Mouse (Mus musculus) midbrain, embryonic 14.5 days (tissue): ENCODE measurements around the gene Isoc2b. TPM values are rescaled to one million over a fixed set of nuclear protein-coding genes. Genes with fewer than 3 reads are reported as not detected.
"Not testable (repeated sequence)": the region's sequence is repeated elsewhere in the genome, so short reads cannot be mapped to it uniquely, and the experiment has no call there.

Experiments used
- ATAC-seq: fragments of 200-750 bp; cut with Nextera tagmentation; 2 replicates; pipeline ENCODE4 v1.8.0; 2017; ENCODE audit warnings: moderate number of reproducible peaks, moderate library complexity; ENCODE audit not compliant: low FRiP score, low TSS enrichment
- DNase-seq: peaks from one replicate; pipeline ENCODE4 v3.0.0-alpha.2; 2015
- H3K27ac ChIP-seq: fragments of 300-500 bp; sonication (generic); replicated peaks from 2 replicates; pipeline ENCODE4 v1.5.1; 2014; ENCODE audit warnings: mild to moderate bottlenecking, low read depth, low read length, moderate library complexity
- H3K27me3 ChIP-seq: fragments of 300-500 bp; sonication (generic); 2 replicates; pipeline ENCODE4 v1.6.1; 2014; ENCODE audit warnings: low read length, control low read depth, mixed read lengths; ENCODE audit not compliant: control insufficient read depth, insufficient read depth
- H3K36me3 ChIP-seq: fragments of 300-500 bp; sonication (generic); 2 replicates; pipeline ENCODE4 v1.6.1; 2014; ENCODE audit warnings: low read length, control low read depth; ENCODE audit not compliant: control insufficient read depth, insufficient read depth
- H3K4me1 ChIP-seq: fragments of 300-500 bp; sonication (generic); 2 replicates; pipeline ENCODE4 v1.6.1; 2014; ENCODE audit warnings: mild to moderate bottlenecking, antibody characterized with exemption, low read length, control low read depth; ENCODE audit not compliant: control insufficient read depth, insufficient read depth
- H3K4me2 ChIP-seq: fragments of 300-500 bp; sonication (generic); 2 replicates; pipeline ENCODE4 v1.6.1; 2014; ENCODE audit warnings: mild to moderate bottlenecking, low read length, moderate library complexity
- H3K4me3 ChIP-seq: fragments of 300-500 bp; sonication (generic); replicated peaks from 2 replicates; pipeline ENCODE4 v1.5.1; 2014; ENCODE audit warnings: low read depth, low read length
- H3K9ac ChIP-seq: fragments of 300-500 bp; sonication (generic); replicated peaks from 2 replicates; pipeline ENCODE4 v1.6.1; 2014; ENCODE audit warnings: mild to moderate bottlenecking, low read length, moderate library complexity
- H3K9me3 ChIP-seq: fragments of 300-500 bp; sonication (generic); 2 replicates; pipeline ENCODE4 v1.6.1; 2016; ENCODE audit warnings: low read length, control low read depth, mixed read lengths; ENCODE audit not compliant: control insufficient read depth
- WGBS: fragments of 180-500 bp; shearing (Covaris S2); extraction: QIAGEN DNeasy Blood & Tissue Kit; methylation state at CpG from one replicate; pipeline ENCODE4 v1.1.7; 2014; 5-methylcytosine and 5-hydroxymethylcytosine counted together
- polyA plus RNA-seq: library from polyadenylated mRNA; unstranded; fragments of >200 nt; fragmentation: Nextera tagmentation; extraction: Ambion mirVana; gene quantifications from 2 replicates; pipeline ENCODE4 v1.2.1, GENCODE M21; 2014

The Isoc2b gene
- polyA plus RNA-seq, 1 experiment from 2014 or later = 6.6 TPM

- H3K9me3 ChIP-seq = no peaks in the 10 kb centered on the region
- DNase-seq (no peak), ATAC-seq (no peak)
- no peak overlapping the region for H3K9ac ChIP-seq
- no peaks in the 10 kb centered on the region for H3K36me3 ChIP-seq
- H3K4me1 ChIP-seq = no peaks in the 10 kb centered on the region; the same call in 1 of the 2 replicates
- H3K27ac ChIP-seq = no peak overlapping the region
- H3K27me3 ChIP-seq = no peaks in the 10 kb centered on the region
- 79% methylated on average over 7 of the region's 7 CpGs for WGBS
- no peak overlapping the region for H3K4me3 ChIP-seq
- no peak overlapping the region for H3K4me2 ChIP-seq
Measured at GRCm38 (mm10) chr7:4863541-4864080, 6.4 kb downstream of the Isoc2b start.

DNA sequence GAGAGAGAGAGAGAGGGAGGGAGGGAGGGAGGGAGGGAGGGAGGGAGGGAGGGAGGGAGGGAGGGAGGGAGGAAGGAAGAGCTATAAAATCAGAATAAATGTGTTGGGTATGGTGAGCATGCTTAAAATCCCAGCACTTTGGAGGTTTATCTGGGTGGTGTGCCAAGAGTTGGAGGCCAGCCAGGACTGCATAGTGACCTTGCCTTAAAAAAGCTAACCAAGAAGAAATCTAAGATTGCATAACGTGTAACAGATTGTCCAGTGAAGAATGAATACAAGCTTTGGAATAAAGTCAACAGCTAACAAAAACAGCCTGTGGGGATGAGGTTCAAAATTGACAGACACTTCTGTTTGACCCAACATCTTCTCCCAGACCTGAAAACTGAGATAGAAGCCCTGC is 7.0 kb downstream of the Isoc2b start:
- H3K36me3 ChIP-seq = no peaks in the 10 kb centered on the region
- ATAC-seq (no peak), DNase-seq (no peak)
- WGBS = 68% methylated on average over 1 of the region's 1 CpGs
- H3K27ac ChIP-seq = no peak overlapping the region
- H3K27me3 ChIP-seq = no peaks in the 10 kb centered on the region
- no peak overlapping the region for H3K9ac ChIP-seq
- no peaks in the 10 kb centered on the region; the same call in 1 of the 2 replicates for H3K4me1 ChIP-seq
- H3K9me3 ChIP-seq = no peaks in the 10 kb centered on the region
- H3K4me2 ChIP-seq = no peak overlapping the region
- H3K4me3 ChIP-seq = no peak overlapping the region

- H3K27ac ChIP-seq, H3K4me3 ChIP-seq, H3K27me3 ChIP-seq, H3K9me3 ChIP-seq, H3K4me2 ChIP-seq, ATAC-seq, H3K4me1 ChIP-seq, H3K9ac ChIP-seq, H3K36me3 ChIP-seq, DNase-seq: not testable (repeated sequence)
- WGBS = 76% methylated on average over 3 of the region's 3 CpGs
Measured at GRCm38 (mm10) chr7:4860926-4861325, 9.1 kb downstream of the Isoc2b start.

DNA sequence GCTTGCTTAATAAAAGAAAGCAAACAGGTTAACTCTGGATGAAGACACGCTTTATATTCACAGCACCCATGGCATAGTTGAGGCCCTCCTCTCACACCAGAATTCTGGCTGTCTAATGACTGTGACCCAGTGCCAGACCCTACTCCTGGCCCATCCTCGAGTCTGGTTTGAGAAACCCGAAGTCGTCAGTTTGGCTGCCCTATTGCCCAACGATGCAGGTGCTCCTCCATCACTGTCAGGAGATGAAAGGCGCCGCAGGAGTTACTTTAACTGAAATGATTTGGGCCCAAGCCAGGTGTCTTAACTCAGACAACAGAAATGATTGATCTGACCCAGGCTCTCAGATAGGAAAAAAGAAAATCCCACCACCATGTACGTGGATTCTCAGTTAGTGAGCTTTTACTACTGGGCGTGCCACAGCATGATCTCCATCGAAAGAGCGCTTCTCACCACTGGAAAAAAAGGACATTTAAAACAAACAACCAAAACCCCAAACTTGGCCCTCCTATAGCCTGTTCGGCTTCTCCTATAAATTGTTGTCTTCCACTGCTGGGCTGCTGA is 10.6 kb downstream of the Isoc2b start:
- Histone ChIP-seq H3K4me3 (no peak overlapping the region), H3K36me3 (no peaks in the 10 kb centered on the region), H3K9ac (no peak overlapping the region), H3K4me1 (no peaks in the 10 kb centered on the region), H3K4me2 (no peak overlapping the region), H3K27ac (no peak overlapping the region), H3K27me3 (no peaks in the 10 kb centered on the region), H3K9me3 (no peaks in the 10 kb centered on the region)
- ATAC-seq (no peak), DNase-seq (no peak)
- 88% methylated on average over 12 of the region's 12 CpGs for WGBS

DNA sequence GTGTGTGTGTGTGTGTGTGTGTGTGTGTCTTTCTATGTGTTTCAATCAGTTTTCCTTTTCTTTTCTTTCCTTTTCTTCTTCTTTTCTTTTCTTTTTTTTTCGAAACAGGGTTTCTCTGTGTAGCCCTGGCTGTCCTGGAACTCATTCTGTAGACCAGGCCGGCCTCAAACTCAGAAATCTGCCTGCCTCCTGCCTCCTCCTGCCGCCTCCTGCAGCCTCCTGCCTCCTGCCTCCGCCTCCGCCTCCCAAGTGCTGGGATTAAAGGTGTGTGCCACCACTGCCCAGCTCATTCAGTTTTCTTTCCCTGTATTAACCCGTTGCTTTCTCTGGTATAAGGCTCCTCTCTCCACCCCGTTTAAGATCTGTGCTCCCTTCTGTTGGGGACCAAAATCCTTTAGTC is 12.7 kb downstream of the Isoc2b start:
- WGBS = 62% methylated on average over 7 of the region's 7 CpGs
- no peak overlapping the region for H3K27ac ChIP-seq
- no peak overlapping the region for H3K4me2 ChIP-seq
- no peak for ATAC-seq
- H3K9me3 ChIP-seq = no peaks in the 10 kb centered on the region
- H3K27me3 ChIP-seq = no peaks in the 10 kb centered on the region
- H3K36me3 ChIP-seq = no peaks in the 10 kb centered on the region
- no peaks in the 10 kb centered on the region for H3K4me1 ChIP-seq
- no peak overlapping the region for H3K4me3 ChIP-seq
- DNase-seq = no peak
- H3K9ac ChIP-seq = no peak overlapping the region

DNA sequence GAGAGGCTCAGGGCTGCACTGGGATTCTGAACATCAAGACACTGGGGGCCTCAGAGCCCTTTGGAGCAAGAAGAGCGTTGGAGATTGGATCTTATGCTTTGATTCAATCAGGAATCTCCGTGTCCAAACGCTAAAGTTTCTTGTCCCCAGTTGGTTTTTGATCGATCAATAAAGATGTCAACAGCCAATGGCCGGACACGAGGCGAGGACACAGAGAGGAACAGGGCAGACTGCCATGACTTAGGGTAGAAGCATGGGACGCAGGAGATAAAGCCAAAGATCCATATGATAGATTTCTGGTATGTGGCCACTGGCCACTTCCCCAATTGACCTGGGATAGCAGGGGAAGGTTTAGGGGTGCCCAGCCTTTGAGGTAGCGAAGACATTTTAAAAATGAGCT is 13.6 kb downstream of the Isoc2b start:
- Histone ChIP-seq H3K4me1 (no peaks in the 10 kb centered on the region), H3K36me3 (no peaks in the 10 kb centered on the region)

DNA sequence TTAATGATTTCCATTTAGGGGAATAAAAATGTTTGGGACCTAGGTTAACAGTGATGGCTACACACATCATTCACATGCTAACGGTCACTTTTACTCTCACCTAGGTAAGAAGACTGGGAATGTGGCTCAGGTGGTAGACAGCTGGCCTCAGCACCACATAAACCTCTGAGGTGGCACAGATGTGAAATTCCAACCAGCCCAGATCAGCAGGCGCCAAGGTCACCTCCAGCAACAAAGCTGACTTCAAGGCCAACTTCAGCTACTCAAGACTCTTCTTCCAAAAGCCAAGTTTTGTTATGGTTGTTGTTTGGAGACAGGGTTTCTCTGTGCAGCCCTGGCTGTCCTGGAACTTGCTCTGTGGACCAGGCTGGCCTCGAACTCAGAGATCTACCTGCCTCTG is 16.4 kb downstream of the Isoc2b start:
- Histone ChIP-seq H3K9me3 (no peaks in the 10 kb centered on the region), H3K4me2 (no peak overlapping the region), H3K4me3 (no peak overlapping the region), H3K9ac (no peak overlapping the region), H3K36me3 (no peaks in the 10 kb centered on the region), H3K27ac (no peak overlapping the region), H3K27me3 (no peaks in the 10 kb centered on the region), H3K4me1 (no peaks in the 10 kb centered on the region)
- ATAC-seq = no peak
- 88% methylated on average over 3 of the region's 3 CpGs for WGBS
- DNase-seq = no peak

More for the DNA sequence above, 13.6 kb downstream of the Isoc2b start:
- Histone ChIP-seq H3K4me3 (no peak overlapping the region), H3K27ac (no peak overlapping the region), H3K4me2 (no peak overlapping the region), H3K9me3 (no peaks in the 10 kb centered on the region), H3K9ac (no peak overlapping the region), H3K27me3 (no peaks in the 10 kb centered on the region)
- WGBS = 84% methylated on average over 9 of the region's 9 CpGs
- ATAC-seq (no peak), DNase-seq (no peak)

DNA sequence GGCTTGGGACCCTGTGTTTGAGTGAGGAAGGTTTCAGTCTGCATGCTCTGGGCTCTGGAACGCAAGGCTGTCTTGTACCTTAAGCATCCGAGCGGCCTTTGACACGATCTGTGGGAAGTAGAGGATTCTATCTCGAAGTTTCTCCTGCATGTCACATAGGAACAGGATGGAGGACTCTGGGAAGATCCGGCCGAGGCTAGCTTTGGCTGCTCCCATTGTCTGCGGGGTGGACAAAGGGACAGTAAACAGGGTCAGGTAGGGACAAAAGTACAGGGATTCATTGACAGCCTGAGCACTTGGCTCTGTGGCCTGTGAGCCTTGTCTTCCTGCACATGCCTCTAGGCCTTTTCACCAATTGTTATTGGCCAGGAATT is 18.8 kb downstream of the Isoc2b start:
- H3K27me3 ChIP-seq = no peaks in the 10 kb centered on the region
- no peak overlapping the region for H3K27ac ChIP-seq
- H3K36me3 ChIP-seq = no peaks in the 10 kb centered on the region
- no peak overlapping the region for H3K9ac ChIP-seq
- no peak overlapping the region for H3K4me2 ChIP-seq
- DNase-seq (no peak), ATAC-seq (no peak)
- no peak overlapping the region for H3K4me3 ChIP-seq
- H3K4me1 ChIP-seq = no peaks in the 10 kb centered on the region
- H3K9me3 ChIP-seq = no peaks in the 10 kb centered on the region
- WGBS = 73% methylated on average over 8 of the region's 8 CpGs

- Histone ChIP-seq H3K9ac (no peak overlapping the region), H3K9me3 (no peaks in the 10 kb centered on the region), H3K4me1 (no peaks in the 10 kb centered on the region), H3K4me3 (no peak overlapping the region), H3K27ac (no peak overlapping the region), H3K36me3 (no peaks in the 10 kb centered on the region), H3K27me3 (no peaks in the 10 kb centered on the region), H3K4me2 (no peak overlapping the region)
- no peak for ATAC-seq
- no peak for DNase-seq
- WGBS = 76% methylated on average over 11 of the region's 11 CpGs
Measured at GRCm38 (mm10) chr7:4850621-4851314, 19.3 kb downstream of the Isoc2b start.
